Mouse (Mus musculus) C2C12 (cell line): ENCODE measurements around the gene Phf13.

Experiments used
- CTCF ChIP-seq: IDR thresholded peaks from one replicate; pipeline ENCODE4 v1.5.1; 2011; ENCODE audit not compliant: control insufficient read depth, insufficient read depth, insufficient read length
- FOSL1 ChIP-seq: IDR thresholded peaks from one replicate; pipeline ENCODE4 v1.8.0; 2011; ENCODE audit warnings: mild to moderate bottlenecking, low read length; ENCODE audit not compliant: poor library complexity, insufficient read depth, severe bottlenecking
- MAX ChIP-seq: IDR thresholded peaks from one replicate; pipeline ENCODE4 v1.6.1; 2011; ENCODE audit warnings: mild to moderate bottlenecking, control low read depth
- MYOG ChIP-seq: IDR thresholded peaks from one replicate; pipeline ENCODE4 v1.6.1; 2011; ENCODE audit not compliant: control insufficient read depth, insufficient read length; ENCODE audit errors: extremely low read depth
- USF1 ChIP-seq: IDR thresholded peaks from one replicate; pipeline ENCODE4 v1.6.1; 2011; ENCODE audit warnings: low read depth, mild to moderate bottlenecking, control low read depth, moderate library complexity

- TF ChIP-seq MYOG (no peak), USF1 (no peak), FOSL1 (no peak), CTCF (no peak), MAX (no peak)
Observed at GRCm38 (mm10) chr4:152032922-152033321, 36.9 kb upstream of the Phf13 start.
